Mouse (Mus musculus) urinary bladder, postnatal 10 days (tissue): ENCODE results near the gene Dner.

Experiments used
- DNase-seq: peaks from one replicate; pipeline ENCODE4 v3.0.0; 2022; ENCODE audit warnings: low spot score

The Dner gene

DNA sequence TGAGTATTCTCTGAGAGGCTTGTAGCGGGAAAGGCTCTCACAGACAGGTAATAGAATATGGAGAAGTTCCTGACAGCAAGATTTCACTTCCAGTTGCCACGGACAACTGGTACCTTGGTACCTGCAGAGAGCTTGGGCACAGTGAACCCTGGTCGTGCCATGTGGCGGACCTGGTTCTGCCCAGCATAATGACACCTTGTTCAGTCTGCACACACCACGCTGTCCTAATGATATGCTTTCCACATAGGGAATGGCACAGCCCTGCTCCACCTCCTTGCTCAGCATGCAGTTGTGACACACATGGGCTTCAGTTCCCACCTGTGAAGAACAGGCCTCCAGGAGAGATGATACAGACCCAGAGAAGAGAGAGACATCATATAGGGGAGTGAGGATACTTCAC is 253.0 kb downstream of the Dner start:
- no peak for DNase-seq

DNA sequence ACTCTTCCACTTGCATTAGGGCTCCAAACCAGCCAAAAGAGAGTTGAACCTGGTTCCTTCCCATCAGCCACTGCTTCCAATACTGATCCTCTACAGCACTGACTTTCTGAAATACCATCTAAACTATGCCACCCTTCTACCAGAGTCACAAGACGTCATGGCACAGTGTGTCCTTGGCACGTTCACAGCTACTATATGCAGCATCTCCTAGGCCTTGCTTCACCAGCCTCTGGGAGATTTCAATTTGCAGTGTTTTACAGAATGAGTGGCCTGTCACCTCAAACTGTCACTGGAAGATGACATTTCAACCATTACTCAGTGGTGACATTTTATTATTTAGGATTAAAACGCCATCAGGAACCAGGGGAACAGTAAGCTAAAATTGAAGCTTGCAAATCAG is 254.6 kb downstream of the Dner start:
- no peak for DNase-seq

DNA sequence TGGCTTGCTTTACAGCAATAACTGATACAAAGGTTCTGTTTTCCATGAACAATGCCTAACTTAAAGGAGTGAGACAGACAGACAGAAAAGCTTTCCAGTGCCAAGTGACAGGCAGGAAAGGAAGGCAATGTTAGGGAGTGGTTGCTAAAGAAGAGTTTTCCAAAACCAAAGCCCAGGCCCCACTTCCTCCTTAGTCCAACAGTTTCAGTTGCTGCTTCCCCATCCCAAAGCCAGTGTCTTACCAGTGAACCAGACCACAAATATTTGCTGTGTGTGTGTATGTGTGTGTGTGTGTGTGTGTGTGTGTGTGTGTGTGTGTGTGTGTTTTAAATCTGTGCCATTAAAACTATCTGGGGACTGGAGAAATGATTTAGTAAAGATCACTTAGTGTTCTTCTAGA is 258.5 kb downstream of the Dner start:
- no peak for DNase-seq

DNA sequence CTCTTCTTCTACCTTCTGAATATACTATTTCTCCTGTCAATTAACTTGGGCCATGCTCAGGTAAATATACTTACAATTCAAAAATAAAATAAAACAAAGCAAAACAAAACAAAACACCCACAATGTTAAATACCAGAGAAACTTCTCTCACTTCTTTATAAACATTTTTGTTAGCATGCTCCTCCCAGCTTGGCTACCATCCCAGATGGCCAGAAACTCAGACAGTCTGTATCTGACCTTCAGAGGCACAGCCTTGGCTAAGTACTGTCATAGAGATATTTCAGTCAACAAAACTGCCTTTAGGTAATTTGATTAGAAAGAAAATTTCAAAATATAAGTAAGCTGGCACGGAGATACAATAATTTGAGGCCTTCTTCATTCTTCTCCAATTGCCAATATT is 259.7 kb downstream of the Dner start:
- DNase-seq = no peak

DNA sequence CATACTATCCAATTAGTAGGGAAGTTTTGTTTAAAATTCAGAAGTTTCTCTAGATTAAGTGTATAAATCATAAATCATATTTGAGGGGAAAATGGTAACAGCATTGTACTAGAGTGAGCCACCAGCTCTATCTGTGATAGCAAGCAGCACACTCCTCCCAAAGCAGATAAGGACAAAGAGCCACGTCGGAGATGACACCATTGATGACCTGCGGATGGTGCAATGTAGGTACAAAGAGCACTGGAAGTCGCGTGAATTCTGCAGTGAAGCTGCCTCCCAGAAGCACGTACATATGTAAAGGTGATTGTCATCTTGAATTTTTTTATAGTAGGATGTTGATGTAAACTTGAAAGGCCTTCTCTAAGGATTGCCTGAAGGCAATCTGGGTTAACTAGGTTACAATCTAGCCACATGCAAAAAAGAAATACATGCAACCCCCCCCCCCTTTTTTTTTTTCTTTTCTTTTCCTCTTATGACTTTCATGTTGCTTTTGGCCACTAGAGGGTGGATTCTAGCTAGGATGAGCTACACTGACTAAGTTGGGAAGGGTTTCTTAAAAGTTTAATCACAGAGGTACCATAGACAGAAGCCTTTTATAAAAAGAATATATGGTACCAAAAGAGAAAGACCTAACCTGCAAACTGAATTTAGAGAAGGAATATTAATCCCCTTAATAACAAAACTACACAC is 262.6 kb downstream of the Dner start:
- DNase-seq = no peak

DNA sequence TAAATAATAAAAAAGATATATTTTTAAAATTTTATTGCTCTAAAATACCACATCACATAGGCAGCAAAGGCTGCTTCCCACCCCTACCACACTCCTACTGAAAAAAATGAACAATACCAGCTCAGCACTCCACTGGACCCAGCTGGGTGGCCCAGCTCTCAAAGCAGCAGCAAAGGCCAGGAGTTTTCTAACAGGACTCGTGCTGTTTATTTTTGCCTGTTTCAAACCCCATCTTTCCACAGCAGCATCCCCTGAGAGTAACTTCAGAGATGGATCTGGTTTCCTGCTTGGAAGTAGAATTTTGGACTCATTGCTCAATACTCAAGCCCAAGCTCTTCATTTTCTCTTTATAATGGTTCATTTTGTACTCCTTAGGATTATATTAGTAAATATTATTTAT is 263.7 kb downstream of the Dner start:
- DNase-seq = no peak

DNA sequence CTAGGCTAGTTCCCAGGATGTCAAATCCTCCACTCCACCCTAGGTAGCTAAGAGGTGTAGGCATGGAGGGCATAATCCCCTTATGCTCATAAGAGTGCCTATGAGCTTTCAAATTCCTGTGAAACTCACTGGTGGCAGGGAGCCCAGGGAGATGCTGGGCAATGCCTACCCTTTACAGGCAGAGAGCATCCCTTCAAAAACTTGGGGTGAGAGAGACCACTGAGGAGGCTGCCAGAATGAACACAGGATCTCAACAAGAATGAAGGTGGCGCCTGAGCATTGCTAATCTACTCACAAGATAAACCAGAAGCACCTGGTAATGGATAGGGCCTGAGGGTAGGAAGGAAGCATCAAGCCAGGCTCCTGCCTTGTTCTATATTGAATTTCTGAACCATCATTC is 267.7 kb downstream of the Dner start:
- DNase-seq = no peak

DNA sequence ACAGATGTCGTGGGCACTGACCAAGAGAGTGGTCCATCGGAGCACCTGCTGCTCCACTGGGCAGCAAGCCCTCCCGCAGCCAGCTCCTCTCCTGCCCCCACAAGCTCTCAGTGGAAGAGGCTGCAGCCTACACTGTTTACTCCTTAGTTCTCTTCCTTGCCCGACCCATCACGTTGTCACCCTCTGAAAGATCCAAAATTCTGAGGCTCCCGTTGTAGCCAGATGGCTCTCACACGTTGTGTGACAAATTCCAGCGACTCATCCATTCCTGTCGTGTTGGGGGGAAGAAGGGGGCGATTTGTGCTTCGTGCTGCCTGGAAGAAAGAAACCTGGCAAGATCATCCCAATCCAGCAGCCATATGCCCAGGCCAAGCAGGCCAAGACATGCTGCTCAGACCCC is 268.3 kb downstream of the Dner start:
- no peak for DNase-seq

DNA sequence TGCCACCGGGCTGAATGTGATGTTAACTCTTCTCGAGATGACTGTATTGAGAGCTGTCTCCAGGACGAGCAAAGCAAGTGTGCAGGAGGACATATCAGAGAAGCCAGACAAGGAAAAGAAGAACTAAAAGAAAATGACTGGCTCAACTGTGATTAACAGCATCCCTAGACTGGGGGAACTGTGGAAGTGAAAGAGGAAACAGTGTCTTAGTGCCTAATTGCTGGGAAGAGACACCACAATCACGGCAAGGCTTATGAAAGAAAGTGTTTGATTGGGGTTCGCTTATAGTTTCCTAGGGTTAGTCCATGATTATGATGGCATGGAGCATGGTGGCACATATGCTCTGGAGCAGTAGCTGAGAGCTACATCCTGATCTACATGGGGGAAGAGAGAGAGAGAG is 269.3 kb downstream of the Dner start:
- no peak for DNase-seq

DNA sequence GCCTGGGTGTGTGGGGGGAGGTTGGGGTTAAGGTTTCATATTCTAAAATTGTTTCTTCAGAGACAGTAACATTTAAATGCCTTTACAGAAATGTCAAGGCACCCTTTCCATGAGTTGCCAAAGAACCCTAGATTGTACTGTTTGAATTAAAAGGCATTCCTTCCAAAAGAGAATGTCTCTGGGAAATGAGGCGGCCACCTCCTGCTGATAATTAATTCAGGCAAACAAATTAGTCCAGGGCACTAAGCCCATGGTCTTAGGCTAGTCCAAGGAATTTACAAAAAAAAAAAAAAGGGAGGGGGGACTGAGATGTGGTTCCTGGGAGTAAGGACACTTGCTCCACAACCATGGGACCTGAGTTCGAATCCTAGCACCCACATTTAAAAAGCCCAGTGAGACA is 273.1 kb downstream of the Dner start:
- DNase-seq = no peak

DNA sequence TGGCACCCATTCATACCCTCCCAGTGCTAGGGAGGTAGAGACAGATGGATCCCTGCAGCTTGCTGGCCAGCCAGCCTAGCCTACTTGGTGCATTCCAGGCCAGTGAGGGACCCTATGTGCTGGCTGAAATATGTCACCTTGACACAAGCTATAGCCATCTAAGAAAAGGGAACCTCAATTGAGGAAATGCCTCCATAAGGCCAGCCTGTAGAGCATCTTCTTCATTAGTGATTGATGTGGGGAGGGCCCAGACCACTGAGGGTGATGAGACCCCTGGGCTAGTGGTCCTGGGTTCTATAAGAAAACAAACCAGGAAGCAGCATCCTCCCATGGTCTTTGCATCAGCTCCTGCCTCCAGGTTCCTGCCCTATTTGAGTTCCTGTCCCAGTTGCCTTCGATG is 274.2 kb downstream of the Dner start:
- no peak for DNase-seq

DNA sequence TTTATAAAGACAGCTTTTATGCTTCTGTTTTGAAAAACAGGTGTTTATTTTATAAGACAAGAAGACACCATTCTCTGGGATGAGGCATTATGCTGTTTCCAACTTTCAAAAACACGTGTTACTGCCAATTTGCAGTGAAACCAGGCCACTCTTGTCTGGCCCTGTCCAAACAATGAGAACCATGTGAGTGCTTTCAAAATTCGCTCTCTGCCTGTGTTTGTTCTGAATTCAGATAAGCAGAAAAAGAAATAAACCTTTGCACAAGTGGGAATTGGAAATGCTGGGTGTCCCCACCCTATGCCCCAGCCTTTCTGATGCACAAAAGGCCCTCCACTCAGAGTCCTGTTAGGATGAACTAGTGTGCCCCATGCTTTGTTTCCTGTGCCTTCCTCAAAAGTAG is 276.6 kb downstream of the Dner start:
- DNase-seq = no peak

DNA sequence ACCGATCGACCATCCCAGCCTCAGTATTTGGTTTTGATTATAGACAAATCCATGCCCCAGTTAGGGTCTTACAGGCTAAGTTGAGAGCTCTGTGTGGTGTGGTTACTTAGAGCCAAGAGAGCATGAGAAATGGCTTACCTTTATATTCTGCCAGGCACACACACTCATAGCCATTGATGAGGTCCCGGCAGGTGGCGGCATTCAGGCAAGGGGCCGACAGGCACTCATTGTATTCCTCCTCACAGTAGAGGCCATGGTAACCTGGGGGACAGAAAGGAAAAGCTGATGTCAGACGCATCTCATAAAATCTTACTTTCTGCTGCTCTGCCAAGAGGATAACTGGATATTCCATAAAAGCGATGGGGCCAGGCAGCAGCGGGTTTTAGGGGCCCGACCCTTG is 277.5 kb downstream of the Dner start:
- DNase-seq = no peak

DNA sequence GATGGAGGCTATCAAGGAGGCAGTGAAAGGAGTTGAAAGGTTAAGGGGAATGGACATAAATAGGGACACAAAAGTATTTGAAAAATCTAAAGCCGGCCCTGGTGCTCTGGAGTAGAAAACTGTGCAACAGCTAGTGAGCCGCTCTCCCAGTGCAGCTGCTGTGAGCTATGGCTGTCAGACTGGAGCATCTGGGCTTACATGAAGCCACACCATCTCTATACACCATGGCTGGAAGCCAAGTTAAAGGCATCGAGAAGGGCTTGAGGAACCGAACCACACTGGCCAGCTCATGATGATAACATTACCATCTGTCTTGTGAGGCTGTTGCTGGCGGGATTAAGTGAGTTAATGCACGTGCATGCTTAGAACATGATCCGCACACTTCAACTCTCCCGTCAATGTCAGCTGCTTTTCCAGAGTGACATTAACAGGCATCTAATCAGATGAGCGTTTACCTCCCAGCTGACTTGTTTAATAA is 278.2 kb downstream of the Dner start:
- no peak for DNase-seq

DNA sequence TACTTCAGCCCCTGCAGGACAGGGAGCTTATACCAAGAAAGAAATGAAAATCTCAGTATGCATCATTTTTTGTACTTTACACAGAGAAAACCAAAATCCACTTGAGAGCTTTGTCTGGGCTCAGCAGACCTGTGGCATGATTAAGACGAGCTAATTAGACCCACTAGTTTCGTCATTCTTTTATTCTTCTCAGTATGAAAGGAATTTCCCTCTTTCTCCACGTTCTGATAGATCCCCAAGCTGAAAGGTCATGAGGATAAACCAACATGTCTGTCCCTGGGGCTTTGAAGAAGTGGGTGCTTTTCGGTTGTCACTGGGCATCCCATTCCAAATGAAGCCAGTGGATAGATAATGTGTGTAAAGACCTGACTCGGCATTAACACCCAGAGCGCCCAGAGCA is 278.7 kb downstream of the Dner start:
- no peak for DNase-seq

DNA sequence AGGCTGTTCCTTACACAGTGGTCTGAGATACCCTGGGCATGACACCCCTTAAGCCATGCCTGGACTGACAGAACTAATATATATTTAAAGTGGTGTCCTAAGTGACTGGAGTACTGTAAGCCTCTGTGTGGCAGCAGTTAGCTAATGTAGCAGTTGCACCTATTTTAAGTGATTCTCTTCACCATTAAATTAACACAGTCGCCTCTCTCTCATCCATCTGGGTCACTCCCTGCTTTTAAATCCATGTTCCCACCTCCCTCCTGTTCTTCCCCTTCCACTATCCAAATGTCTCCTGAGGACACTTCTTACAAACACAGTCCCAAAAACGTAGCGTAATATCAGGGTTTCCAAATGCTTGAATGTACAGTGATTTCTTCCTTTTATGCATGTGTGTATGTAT is 281.6 kb downstream of the Dner start:
- DNase-seq = no peak

DNA sequence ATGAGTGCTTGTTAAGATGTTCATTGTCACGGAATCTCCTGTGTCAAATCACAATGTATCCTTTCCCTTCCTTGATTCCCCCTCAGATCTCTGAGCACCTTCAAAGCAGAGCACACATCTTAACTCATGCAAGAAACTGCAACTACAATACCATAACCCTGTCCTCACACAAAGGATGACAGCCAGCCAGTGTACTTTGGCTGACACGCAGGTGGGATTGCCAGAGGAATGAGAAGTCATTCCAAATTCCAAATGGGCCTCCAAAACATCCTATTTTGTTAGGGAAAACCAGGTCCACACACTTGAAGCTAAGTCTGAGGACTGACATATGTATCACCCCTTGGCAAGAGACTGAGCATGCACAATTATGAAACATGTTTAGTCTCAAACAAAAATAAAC is 286.5 kb downstream of the Dner start:
- DNase-seq = no peak

DNA sequence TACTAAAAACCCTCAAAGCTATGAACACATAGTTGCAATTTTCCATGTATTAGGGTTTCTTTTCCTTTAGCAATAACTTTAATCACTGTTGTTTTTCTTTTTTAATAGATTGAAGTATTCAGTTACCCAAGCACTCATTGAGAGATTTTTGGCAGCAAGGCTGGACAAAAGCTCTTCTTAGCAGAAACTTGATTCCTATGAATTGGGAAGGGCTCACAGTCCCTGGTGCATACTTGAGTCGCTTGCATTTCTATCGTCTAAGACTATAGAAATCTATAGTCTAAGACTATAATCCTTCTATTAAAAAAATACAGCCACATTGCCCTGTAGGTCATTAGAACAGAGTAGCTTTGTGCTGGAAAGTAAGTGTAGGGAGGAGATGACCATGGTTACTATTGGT is 287.1 kb downstream of the Dner start:
- no peak for DNase-seq

DNA sequence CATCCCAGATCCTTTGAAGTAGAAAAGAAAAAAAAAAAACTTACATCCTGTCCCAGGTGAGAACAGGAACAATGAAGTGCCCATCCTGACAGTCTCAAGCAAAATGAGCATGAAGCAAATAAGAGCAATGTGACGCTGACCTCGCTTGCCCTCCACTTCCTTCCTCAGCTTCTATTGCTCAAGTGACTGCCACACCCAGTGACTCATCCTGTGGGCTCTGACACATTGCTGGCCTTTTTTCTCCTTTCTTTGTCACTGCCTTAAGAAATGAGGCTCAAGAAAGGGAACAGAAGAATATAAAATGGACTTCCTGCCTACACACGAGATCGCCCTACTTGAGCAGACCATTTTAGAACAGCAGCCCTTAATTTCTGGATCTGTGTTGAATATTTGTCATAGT is 289.1 kb downstream of the Dner start:
- DNase-seq = no peak

DNA sequence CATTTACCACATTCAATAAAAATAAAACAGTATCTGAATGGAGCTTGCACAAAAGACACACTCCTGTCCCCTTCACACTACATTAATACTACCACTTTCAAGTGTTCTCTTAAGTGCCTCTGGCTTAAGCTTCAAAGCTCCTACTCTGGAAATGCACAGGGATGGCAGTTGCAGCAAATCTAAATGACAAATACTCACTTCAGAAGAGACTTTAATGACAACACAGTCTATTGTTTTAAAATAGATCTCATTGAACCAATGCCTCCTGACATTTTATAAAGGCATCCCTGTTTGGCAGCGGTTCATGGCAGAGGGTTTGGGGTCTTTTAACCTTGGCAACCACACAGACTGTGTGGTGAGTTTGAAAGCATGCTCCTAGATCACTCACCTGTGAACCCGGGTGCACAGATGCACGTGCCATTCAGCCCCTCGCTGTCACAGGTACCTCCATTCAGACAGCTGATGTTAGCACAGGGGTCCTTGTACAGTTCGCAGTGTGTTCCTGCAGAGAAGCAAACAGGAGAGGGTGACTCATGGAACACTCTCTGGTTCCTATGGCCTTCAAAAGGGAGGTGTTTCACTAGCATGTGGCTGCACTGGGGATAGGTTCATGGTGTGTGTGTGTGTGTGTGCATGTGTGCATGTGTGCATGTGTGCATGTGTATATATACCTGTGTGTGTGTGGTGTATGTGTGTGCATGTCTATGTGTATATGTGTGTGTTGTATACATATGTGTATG is 290.3 kb downstream of the Dner start:
- DNase-seq = no peak

DNA sequence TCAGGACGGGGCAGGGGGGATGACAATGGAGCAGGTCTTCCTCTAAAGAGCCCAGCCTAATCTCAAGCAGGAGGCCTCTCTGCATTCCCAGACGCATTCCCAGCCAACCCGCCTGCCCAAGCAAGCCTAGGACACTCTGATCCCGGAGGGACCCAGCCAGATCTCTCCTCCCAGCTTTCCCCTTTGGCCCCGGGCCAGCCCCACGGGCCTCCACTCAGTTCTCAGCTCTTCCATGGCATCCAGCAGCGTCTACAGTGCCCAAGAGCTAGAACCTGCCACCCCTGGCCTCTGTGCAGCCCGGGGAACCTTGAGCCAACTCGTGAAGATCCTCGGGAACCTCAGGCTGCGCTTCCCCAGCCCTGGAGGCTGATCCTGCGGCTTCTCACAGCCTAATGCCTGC is 291.1 kb downstream of the Dner start:
- DNase-seq = no peak

DNA sequence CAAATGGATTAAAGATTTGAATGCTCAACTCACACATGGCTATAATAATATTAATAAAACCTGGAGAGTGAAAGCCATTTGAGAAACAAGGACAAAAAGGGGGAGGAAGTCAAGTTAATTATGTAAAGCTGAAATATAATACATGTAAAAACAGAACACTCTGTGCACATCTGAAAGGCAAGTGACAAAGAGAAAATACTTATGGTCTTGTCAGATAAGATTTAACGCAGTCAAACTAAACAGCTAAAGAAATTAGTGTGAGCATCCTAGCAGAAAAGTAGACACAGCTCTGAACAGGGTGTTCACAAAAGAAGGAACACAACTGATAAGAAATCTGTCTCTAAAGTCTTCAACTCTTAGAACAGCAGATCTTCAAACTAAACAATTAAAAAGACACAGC is 293.9 kb downstream of the Dner start:
- DNase-seq = no peak

DNA sequence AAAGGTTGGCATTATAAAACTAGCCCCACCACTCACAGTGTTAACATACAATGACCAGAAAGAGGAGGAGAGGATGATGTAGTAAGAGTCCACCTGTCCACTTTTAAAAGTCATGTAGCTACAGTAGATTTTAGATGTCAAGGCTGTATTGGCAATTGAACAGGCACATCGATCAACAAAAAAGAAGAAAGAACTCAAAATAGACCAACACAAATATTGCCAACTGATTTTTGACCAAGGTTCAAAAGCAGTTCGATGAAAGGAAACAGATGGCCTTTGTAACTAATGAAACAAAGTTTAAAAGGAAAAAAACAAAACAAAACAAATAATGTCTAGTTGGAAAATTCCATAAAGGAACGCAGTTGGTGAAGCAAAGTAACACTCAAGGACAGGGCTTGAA is 296.4 kb downstream of the Dner start:
- no peak for DNase-seq

DNA sequence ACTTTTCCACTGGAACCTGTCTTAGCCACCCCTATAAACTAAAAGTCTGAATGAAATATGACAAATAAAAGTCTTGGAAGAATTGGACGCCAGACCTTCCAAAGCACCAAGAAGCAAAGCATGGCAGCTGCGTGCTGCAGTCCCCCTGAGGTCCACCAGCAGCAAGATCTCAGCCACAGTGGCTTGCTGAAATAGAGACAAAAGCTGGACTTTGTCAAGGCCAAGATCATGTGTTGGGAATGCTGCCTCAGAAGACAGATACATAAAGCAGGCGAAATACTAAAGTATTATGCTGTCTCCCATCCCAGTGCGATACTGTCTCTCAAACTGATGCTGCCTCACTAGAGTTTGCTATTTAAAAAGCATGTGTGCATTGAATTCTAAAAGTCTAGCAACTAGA is 296.9 kb downstream of the Dner start:
- no peak for DNase-seq
